Mouse (Mus musculus) c-Kit-positive CD71-negative TER-119-negative erythroid progenitor cells, embryonic 14.5 days (primary cell): Measurements from ENCODE around the gene 1700020N15Rik.
"Not testable (repeated sequence)": the region's sequence is repeated elsewhere in the genome, so short reads cannot be mapped to it uniquely, and the experiment has no call there.

Experiments
- DNase-seq: peaks from one replicate; pipeline ENCODE4 v3.0.0-alpha.2; 2013; ENCODE audit warnings: low read depth

1700020N15Rik gene

GRCm38 (mm10) chrX:69945000-69945399 lies at the start of gene 1700020N15Rik:
TSS of gene 1700020N15Rik (plus strand) at chrX:69945300.
- not testable (repeated sequence) for DNase-seq

GRCm38 (mm10) chrX:69976790-69977579 lies 31.9 kb downstream of the 1700020N15Rik start:
- no peak for DNase-seq
